Mouse (Mus musculus): Measurements from ENCODE around the gene Flad1. TPM values are rescaled to one million over a fixed set of nuclear protein-coding genes. Genes with fewer than 3 reads are reported as not detected.
"Not testable (repeated sequence)": the region's sequence is repeated elsewhere in the genome, so short reads cannot be mapped to it uniquely, and the experiment has no call there.

Flad1 gene
- polyA plus RNA-seq, 1 experiment from 2014 or later, result 29.2 TPM

GRCm38 (mm10) chr3:89436176-89437113 lies 24.8 kb upstream of the Flad1 start, which contains the start of gene Pbxip1:
TSS of gene Pbxip1 (plus strand) at chr3:89436706.
- H3K4me1 ChIP-seq (replicated peaks; ENCODE audit: control insufficient read depth, insufficient read depth, low read length), result 0 out of 2 replicates have a peak, but pooled peaks cover under 1% of the 10 kb centered on the region
- H3K4me2 ChIP-seq (replicated peaks; ENCODE audit: low read depth), result peak within 1 kb of the TSS; percentile 77
- WGBS, result 5% methylated on average over 16 of the region's 16 CpGs
- H3K36me3 ChIP-seq (ENCODE audit: control insufficient read depth, insufficient read depth), result peaks cover 34% of the 10 kb centered on the region
- H3K27me3 ChIP-seq (replicated peaks; ENCODE audit: control insufficient read depth, insufficient read depth, low read length), result no peaks in the 10 kb centered on the region
- peak within 1 kb of the TSS; percentile 52 for H3K4me3 ChIP-seq (ENCODE audit: low read depth, low read length)
- TF ChIP-seq CTCF (IDR thresholded peaks at IDR 0.05; ENCODE audit: low read depth), result no peak
- peak; percentile 73 for ATAC-seq
- H3K27ac ChIP-seq (ENCODE audit: low read depth, low read length), result peak within 1 kb of the TSS; percentile 74
- H3K9me3 ChIP-seq (ENCODE audit: control insufficient read depth), result no peaks in the 10 kb centered on the region
- H3K9ac ChIP-seq (ENCODE audit: low read depth, low read length), result peak within 1 kb of the TSS; percentile 53

GRCm38 (mm10) chr3:89435041-89435440 lies 23.4 kb upstream of the Flad1 start:
- ATAC-seq, result no peak
- WGBS, result 78% methylated on average over 7 of the region's 7 CpGs

DNA sequence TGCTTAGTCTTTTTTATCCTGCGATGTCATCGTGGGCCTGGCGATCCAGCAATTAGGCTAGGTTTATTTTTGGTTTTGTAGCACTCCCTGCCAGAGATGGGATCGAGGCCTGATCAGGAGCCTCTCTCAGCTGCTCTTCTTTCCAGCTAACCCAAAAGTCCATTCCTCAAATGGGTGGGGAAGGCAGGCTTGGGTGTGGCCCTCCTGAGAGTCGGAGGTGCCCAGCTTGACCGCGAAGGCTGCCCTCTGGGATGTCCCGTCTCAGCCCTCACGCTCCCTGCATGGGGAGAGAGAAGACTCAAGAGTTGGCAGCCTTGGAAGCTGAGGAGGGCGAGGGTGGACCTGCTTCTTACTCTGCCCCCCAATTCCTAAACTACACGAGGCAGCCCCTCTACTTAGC lies 22.9 kb upstream of the Flad1 start:
- 75% methylated on average over 11 of the region's 11 CpGs for WGBS

More at GRCm38 (mm10) chr3:89435041-89435440, 23.4 kb upstream of the Flad1 start:
- H3K27me3 ChIP-seq (replicated peaks; ENCODE audit: control insufficient read depth, insufficient read depth, low read length), result no peaks in the 10 kb centered on the region
- no peak overlapping the region for H3K9ac ChIP-seq (ENCODE audit: low read depth, low read length)
- H3K9me3 ChIP-seq (ENCODE audit: control insufficient read depth), result no peaks in the 10 kb centered on the region
- TF ChIP-seq CTCF (IDR thresholded peaks at IDR 0.05; ENCODE audit: low read depth), result no peak
- 0 out of 2 replicates have a peak, but pooled peaks cover 7% of the 10 kb centered on the region for H3K4me1 ChIP-seq (replicated peaks; ENCODE audit: control insufficient read depth, insufficient read depth, low read length)
- H3K36me3 ChIP-seq (ENCODE audit: control insufficient read depth, insufficient read depth), result peaks cover 27% of the 10 kb centered on the region
- H3K4me3 ChIP-seq (ENCODE audit: low read depth, low read length), result no peak overlapping the region
- no peak overlapping the region for H3K27ac ChIP-seq (ENCODE audit: low read depth, low read length)
- H3K4me2 ChIP-seq (replicated peaks; ENCODE audit: low read depth), result no peak overlapping the region

GRCm38 (mm10) chr3:89432606-89433005 lies 20.9 kb upstream of the Flad1 start:
- no peak for ATAC-seq
- H3K36me3 ChIP-seq (ENCODE audit: control insufficient read depth, insufficient read depth), result peaks cover 27% of the 10 kb centered on the region
- no peak overlapping the region for H3K9ac ChIP-seq (ENCODE audit: low read depth, low read length)
- H3K9me3 ChIP-seq (ENCODE audit: control insufficient read depth), result no peaks in the 10 kb centered on the region
- no peak overlapping the region for H3K4me3 ChIP-seq (ENCODE audit: low read depth, low read length)
- WGBS, result 95% methylated on average over 8 of the region's 8 CpGs
- no peak overlapping the region for H3K4me2 ChIP-seq (replicated peaks; ENCODE audit: low read depth)
- TF ChIP-seq CTCF (IDR thresholded peaks at IDR 0.05; ENCODE audit: low read depth), result no peak
- no peaks in the 10 kb centered on the region for H3K27me3 ChIP-seq (replicated peaks; ENCODE audit: control insufficient read depth, insufficient read depth, low read length)
- no peak overlapping the region for H3K27ac ChIP-seq (ENCODE audit: low read depth, low read length)
- 0 out of 2 replicates have a peak, but pooled peaks cover 7% of the 10 kb centered on the region for H3K4me1 ChIP-seq (replicated peaks; ENCODE audit: control insufficient read depth, insufficient read depth, low read length)

More for the DNA sequence above, 22.9 kb upstream of the Flad1 start:
- no peak overlapping the region for H3K4me3 ChIP-seq (ENCODE audit: low read depth, low read length)
- no peak overlapping the region for H3K4me2 ChIP-seq (replicated peaks; ENCODE audit: low read depth)
- no peak for ATAC-seq
- no peak for TF ChIP-seq CTCF (IDR thresholded peaks at IDR 0.05; ENCODE audit: low read depth)
- peaks cover 23% of the 10 kb centered on the region for H3K36me3 ChIP-seq (ENCODE audit: control insufficient read depth, insufficient read depth)
- H3K9ac ChIP-seq (ENCODE audit: low read depth, low read length), result no peak overlapping the region
- no peak overlapping the region for H3K27ac ChIP-seq (ENCODE audit: low read depth, low read length)
- H3K9me3 ChIP-seq (ENCODE audit: control insufficient read depth), result no peaks in the 10 kb centered on the region
- no peaks in the 10 kb centered on the region for H3K27me3 ChIP-seq (replicated peaks; ENCODE audit: control insufficient read depth, insufficient read depth, low read length)
- 0 out of 2 replicates have a peak, but pooled peaks cover 7% of the 10 kb centered on the region for H3K4me1 ChIP-seq (replicated peaks; ENCODE audit: control insufficient read depth, insufficient read depth, low read length)

DNA sequence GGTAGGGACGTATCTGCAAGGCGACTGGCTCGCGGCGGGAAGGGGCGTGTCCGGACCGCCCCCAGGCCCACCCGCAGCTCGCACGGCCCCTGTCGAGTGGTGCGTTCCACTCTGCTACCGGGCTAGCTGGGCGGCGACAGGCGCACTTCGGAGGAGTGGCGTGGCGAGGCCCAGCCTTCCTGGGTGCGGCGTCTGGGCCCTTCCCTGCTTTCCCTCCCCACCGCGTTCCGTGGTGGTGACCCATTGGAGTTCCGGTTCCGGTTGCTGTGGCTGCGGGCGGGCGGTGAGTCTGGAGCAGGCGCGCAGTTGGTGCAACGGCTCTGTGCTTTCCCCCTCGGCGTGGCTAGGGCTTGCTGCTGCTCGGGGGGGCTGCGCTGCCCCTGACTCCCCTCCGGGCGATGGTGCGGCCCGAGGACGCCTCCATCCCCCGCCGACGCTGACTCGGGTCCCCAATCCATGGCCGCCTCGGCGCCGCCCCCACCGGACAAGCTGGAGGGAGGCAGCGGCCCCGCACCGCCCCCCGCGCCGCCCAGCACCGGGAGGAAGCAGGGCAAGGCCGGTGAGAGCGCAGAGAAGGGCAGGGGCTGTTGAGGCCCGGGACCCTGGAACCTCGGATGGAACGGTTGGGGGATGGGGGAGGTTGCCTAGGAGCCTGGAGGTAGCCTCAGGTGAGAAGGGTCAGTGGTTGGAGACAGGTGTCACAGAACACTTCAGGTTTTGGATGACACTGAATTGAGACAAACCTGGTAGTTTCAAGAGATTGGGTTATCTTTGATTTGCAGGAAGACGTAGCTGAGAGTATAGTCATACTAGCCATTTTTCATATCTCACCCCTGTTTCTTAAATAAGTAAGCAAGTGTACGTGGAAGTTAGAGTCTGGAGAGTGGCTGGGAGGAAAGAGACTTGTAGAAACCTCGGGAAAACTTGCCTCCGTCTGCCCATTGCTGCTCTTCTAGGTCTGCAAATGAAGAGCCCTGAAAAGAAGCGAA lies 18.8 kb upstream of the Flad1 start, which contains the start of gene Pygo2:
Gene Pygo2, plus strand, starts transcription at position 44 of the 989 bp plus-strand sequence.
- Histone ChIP-seq H3K4me2 (replicated peaks; ENCODE audit: low read depth) (peak within 1 kb of the TSS; percentile 91), H3K27ac (ENCODE audit: low read depth, low read length) (peak within 1 kb of the TSS; percentile 71), H3K36me3 (ENCODE audit: control insufficient read depth, insufficient read depth) (peaks cover 42% of the 10 kb centered on the region), H3K4me3 (ENCODE audit: low read depth, low read length) (peak within 1 kb of the TSS; percentile 94), H3K27me3 (replicated peaks; ENCODE audit: control insufficient read depth, insufficient read depth, low read length) (no peaks in the 10 kb centered on the region), H3K9ac (ENCODE audit: low read depth, low read length) (peak within 1 kb of the TSS; percentile 91), H3K4me1 (replicated peaks; ENCODE audit: control insufficient read depth, insufficient read depth, low read length) (0 out of 2 replicates have a peak, but pooled peaks cover 7% of the 10 kb centered on the region), H3K9me3 (ENCODE audit: control insufficient read depth) (no peaks in the 10 kb centered on the region)
- WGBS, result 2% methylated on average over 65 of the region's 68 CpGs
- TF ChIP-seq CTCF (IDR thresholded peaks at IDR 0.05; ENCODE audit: low read depth), result no peak
- ATAC-seq, result peak; percentile 97

- H3K27me3 ChIP-seq (replicated peaks; ENCODE audit: control insufficient read depth, insufficient read depth, low read length); H3K4me3 ChIP-seq (ENCODE audit: low read depth, low read length); H3K4me2 ChIP-seq (replicated peaks; ENCODE audit: low read depth); H3K9ac ChIP-seq (ENCODE audit: low read depth, low read length); H3K4me1 ChIP-seq (replicated peaks; ENCODE audit: control insufficient read depth, insufficient read depth, low read length); ATAC-seq; H3K27ac ChIP-seq (ENCODE audit: low read depth, low read length); H3K9me3 ChIP-seq (ENCODE audit: control insufficient read depth): not testable (repeated sequence)
- peaks cover 45% of the 10 kb centered on the region for H3K36me3 ChIP-seq (ENCODE audit: control insufficient read depth, insufficient read depth)
- WGBS, result 92% methylated on average over 7 of the region's 7 CpGs
Measured at GRCm38 (mm10) chr3:89429021-89429420, 17.4 kb upstream of the Flad1 start.

Measured in intestine, postnatal 0 days (tissue).